Mouse (Mus musculus): Measurements from ENCODE around the gene Edn2.

The Edn2 gene

DNA sequence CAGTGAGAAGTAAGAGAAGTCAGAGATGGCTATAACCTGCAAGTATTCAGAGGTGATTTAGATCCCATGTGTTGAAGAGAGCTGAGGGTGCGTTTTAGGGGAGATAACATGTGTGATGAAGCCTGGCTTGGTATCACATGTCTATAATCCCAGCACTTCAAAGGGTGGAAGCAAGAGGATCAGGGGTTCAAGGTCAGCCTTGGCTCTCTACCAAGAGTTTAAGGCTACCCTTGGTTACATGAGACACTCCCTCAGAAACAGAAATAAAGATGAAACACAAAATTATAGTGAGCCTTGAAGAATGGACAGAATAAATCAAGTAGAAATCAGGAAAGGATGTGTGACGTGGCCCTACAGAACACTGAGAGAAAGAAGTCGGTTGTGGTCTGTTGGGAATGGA lies 7.3 kb upstream of the Edn2 start:
- no peak for DNase-seq (ENCODE audit: extremely low spot score, low read depth, low spot score)

DNA sequence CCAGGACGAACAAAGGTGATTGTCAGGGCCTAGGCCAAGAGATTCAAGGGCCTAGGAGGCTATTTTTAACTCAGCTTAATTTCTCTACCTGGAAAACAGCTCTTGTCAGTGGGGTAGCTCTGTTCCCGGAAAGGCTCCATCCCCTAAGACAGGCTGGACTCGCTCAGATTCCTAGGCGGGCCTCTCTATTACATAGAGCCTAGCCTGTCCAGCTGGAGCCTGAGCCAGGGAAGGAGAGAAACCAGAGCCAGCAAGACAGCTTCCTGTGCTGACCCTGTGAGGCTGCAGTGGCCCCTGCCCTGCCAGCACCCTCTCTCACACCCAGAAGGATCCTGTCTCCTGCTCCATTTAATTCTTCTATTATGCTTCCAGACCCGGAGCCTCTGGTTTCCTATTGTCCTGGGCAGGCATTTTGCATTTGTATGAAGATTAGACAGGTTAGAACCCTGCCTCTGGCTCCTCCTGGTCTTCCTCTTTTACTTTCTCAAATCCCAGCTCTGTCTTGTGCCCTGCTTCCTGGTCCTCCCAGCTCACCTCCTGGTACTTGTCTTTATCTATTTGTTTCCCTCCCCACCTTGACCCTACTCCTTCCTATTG lies 2.2 kb upstream of the Edn2 start:
- DNase-seq (ENCODE audit: extremely low spot score, low read depth, low spot score): no peak

DNA sequence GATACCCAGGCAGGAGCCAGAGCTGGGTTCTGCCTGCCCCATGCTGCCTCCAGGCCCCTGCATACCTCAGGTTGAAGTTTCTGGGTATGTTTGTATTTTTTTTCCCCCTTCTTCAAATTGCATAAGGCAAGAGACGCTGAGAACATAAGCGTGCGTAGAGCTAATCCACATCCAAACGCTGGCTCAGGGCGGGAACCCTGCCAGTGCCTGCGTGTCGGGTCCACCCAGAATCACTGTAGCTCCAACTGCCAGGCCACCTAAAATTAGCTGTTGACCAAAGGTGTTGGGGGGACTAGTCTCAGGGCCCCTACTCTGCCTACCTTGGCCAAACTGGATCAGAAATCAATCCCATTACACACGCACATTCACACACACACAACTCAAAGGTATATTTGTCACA lies 1.6 kb downstream of the Edn2 start:
- DNase-seq (ENCODE audit: extremely low spot score, low read depth, low spot score): no peak

DNA sequence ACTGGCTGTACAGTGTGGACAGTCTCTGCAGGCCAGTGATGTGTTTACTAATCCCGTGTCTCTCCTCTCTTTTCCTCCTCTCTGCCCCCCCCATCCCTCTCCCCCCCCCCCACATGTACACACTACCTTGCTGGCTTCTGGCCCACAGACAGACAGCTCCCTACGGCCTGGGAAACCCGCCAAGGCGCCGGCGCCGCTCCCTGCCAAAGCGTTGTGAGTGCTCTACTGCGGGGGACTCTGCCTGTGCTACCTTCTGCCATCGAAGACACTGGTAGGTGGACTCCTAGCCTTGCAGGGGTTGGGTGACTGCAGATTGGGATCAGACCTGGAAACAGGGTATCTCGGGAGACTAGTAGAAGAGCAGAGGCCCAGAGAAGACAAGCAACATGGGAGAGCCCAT lies 2.2 kb downstream of the Edn2 start:
- no peak for DNase-seq (ENCODE audit: extremely low spot score, low read depth, low spot score)

DNA sequence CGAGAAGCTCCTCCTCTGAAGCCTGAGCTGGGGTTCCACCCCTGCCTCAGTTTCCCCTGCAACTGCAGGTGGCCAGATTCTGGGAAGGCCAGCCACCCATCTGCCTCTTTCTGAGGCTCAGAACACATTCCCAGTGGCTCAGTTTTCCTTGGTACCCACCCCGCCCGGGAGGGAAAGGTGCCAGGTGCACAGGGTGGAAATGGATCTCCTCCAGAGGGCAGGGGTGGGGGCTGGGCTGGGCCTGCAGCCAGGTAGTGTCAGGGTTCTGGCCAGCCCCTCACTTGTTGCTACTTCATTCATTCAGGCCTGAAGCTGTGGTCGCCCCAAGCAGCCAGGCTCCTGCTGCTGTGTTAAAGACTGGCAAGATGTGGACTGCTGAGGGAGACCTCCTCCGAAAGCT lies 3.3 kb downstream of the Edn2 start:
- DNase-seq (ENCODE audit: extremely low spot score, low read depth, low spot score): no peak

DNA sequence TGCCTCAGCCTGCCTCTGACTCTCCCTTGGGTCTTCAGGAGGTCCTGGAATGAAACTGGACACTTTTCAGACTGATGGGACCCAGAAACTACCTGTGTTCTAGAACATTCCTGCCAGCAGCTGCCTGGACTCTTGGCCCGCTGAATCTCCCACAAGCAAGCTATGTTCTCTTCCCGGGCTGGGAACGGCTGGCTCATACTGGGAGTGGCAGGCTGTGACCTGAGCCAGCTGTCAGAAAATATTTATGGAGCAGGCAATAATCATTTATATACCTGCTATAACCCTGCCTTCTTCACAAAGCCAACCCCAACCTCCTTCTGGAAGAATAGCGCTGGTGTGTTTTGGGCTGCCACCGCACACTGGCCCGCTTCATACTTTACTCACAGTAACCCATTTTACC lies 6.8 kb downstream of the Edn2 start:
- no peak for DNase-seq (ENCODE audit: extremely low spot score, low read depth, low spot score)

DNA sequence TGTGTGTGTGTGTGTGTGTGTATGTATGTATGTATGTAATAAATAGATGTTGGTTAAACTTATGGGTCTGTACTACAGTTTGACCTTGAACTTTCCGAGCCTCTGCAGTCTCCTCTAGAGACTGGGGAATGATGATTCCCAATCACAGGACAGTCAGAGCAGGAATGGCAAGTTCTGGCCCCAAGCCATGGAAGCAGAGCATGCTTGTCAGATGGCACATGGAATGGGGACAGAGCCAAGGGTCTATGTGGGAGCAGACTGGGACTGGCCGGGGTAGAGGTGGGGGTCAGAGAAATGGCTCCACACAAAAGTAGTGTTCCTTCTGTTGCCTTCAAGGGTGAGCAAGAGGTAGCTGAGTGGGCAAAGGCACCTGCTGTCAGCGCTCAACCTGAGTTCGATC lies 7.3 kb downstream of the Edn2 start:
- no peak for DNase-seq (ENCODE audit: extremely low spot score, low read depth, low spot score)

DNA sequence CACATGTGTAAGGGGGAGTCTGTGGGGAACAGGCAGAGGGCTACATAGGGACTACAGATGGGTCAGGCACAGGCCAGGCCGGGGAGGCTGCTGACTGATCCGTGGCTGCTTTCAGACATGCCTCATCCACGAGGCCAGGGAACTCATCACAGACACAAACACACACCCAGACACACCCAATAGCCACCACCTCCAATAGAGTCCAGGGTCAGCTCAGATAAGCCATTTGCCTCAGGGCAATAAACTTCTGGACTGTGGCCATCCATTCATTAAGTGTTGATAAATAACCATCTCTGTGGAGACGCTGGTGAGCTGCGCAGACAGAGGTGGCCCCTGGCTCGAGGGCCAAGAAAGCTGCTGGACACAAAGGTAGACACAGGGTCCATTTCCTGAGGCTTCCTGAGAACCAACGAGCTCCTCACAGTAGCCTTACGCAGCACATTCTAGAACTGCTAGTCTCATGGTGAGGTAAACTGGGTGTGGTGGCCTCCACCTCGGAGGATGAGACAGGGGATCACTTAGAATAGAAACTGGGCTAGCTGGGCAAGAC lies 9.5 kb downstream of the Edn2 start:
- DNase-seq (ENCODE audit: extremely low spot score, low read depth, low spot score): no peak

DNA sequence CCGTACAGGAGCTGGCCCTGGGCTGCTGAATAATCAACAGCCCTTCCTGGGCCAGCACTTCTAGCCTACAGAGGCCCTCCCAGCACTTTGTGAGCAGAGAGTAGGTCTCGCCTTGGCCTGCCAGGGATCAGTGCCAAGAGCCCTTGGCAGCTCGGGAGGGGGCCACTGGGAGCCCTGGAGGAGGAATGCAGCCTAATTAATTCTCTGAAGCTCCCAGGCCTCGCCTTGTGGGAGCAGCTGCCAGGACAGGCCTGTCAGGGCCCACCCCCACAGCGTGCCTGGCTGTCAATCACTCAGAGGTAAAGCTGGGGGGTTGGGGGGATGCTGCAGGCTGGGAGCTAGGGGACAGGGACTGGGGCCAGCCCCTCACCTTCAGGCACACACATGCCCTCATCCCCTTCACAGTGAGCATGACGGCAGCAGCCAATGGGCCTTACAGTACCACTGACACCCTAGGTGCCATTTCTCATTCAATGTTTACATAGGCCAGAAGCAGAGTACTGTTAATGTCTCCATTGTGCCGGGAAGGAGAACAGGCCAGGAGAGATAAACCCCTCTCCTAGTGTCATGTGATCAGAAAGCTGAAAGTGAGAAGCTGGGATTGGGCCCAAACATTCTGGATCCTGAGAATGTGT lies 11.2 kb downstream of the Edn2 start:
- no peak for DNase-seq (ENCODE audit: extremely low spot score, low read depth, low spot score)

DNA sequence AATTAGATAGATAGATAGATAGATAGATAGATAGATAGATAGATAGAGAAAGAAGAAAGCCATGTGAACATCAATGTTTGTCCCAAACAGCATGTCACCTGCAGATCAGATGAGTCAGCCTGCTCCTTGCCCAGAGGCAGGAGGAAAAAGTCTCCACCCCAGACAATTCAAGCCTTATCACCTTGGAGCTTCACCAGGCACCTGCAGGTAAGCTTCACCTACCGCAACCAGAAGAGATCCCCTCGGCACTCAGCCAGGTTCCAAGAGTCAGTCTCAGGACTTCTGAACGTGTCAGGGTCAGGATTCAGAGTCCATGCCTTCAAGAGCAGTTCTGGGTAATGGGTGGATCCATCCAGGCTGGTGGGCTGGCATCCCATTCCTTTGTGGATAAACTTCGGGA lies 18.1 kb downstream of the Edn2 start:
- DNase-seq (ENCODE audit: extremely low spot score, low read depth, low spot score): no peak

DNA sequence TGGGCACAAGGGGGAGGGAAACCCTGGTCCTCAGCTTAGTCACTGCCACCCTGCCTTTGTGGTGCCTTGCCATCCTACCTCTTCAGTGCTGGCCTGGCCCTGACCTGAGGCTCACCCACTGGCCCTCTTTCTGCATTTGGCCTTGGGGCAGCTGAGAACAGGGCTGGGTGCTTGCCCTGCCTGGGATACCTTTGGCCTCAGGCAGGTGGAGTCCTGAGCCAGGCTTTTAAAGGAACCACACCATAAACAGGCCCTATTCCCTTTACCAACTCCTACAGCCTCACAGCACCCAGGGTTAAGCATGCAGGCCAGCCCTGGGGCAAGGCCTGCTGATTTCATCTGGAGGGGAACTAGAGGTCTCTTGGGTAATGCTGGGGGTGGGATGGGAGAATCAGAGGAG lies 19.5 kb downstream of the Edn2 start:
- DNase-seq (ENCODE audit: extremely low spot score, low read depth, low spot score): no peak

DNA sequence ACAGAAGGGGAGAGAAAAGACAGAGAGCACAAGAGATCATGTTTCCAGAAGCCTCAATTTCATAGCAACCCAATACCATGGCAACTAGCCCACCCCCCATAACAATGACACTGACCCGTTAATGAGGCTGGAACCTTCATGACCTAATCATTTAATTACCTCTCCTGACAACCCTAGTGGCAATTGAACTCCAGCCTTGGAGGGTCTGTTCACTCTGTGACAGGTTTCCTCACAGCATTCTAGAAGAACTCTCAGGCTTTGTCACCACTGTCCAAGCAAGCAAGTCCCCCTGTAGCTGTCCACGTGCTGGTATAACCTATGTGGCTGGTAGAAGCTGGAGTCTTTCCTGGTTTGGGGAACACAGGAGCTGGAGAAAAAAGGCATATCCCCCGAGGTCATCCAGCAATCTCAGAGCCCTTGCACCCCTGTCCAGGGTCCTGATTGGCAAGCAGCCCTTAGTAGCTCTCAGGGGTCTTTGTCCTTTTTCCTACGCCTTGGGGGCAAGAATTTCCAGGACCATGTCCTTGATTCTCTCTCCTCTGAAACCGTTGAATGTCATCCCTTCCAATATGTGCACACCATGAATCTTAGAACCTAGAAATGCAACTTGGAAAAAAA lies 23.5 kb downstream of the Edn2 start:
- DNase-seq (ENCODE audit: extremely low spot score, low read depth, low spot score): no peak

DNA sequence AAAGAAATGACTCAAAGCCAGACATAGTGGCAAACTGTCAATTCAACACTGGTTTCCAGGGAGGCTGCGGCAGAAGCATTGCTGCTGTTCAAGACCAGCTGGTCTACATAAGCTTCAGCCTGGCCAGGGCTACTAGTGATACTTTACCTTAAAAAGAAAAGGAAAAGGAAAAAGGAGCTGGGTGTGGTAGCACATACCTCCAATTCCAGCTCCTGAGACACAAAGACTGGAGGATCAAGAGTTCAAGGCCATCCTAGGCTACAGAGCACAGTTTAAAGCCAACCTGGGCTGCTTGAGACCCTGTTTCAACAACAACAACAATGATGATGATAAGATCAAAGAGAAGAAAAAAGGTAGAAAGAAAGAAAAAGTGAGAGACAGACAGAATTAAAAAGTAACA lies 25.4 kb downstream of the Edn2 start:
- no peak for DNase-seq (ENCODE audit: extremely low spot score, low read depth, low spot score)

DNA sequence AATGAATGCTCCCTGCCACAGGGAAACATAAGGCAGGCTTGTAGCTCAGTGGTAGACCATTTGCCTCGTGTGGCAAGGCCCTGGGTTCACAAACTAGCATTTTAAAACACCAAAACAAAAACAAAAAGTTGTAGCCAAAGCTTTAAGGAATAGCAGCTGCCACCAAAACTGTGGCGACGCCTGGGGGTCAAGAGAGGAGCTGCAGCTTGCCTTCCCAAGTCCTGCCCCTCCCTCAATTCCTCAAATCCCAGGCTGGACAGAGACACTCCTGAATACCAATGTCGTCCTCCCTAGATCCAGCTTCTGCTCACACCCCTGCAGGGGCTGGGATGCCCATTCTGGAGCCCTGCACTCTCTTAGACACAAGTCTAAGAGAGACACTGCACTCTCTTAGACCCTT lies 25.9 kb downstream of the Edn2 start:
- DNase-seq (ENCODE audit: extremely low spot score, low read depth, low spot score): no peak

DNA sequence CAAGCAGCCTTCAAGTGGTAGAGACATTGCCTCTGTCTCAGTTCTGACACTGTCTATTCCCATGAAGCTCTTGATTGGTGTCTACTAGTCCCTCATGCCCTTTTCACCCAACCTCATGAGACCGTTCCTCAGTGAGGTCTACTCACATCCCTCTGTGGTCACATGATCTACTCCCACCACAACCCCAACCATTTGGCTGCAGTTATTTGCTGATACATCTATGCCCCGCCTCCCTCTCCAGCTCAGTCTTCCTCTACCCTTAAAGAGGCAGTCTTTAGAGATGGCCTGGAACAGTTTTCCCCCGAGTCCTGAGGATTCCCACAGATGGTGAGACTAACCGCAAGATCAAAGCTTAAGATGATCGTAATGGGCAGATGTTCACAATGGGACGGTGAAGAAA lies 27.2 kb downstream of the Edn2 start:
- DNase-seq (ENCODE audit: extremely low spot score, low read depth, low spot score): no peak

DNA sequence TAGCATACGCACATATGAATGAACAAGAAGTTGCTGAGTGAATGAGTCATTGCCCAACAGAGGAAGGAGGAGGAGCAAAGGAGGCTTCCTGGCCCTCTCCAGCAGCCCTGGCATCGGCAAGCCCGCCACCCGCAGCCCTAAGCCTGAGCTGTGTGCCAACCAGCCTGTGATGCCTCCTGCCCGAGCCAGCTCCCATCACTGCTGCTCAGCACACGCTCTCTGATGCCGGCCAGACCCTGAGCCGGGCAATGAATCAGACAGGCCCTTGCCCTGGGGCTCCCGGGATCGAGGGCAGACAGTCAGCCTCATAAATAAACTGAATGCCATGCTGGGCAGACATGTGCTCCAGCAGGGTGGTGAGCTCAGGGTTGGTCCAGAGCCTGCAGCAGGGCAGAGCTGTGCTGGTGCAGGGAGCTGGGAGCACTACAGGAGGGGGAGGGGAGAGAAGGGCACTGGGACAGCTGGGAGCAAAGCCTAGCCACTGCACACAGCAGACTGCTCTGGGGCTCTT lies 27.7 kb downstream of the Edn2 start:
- no peak for DNase-seq (ENCODE audit: extremely low spot score, low read depth, low spot score)

DNA sequence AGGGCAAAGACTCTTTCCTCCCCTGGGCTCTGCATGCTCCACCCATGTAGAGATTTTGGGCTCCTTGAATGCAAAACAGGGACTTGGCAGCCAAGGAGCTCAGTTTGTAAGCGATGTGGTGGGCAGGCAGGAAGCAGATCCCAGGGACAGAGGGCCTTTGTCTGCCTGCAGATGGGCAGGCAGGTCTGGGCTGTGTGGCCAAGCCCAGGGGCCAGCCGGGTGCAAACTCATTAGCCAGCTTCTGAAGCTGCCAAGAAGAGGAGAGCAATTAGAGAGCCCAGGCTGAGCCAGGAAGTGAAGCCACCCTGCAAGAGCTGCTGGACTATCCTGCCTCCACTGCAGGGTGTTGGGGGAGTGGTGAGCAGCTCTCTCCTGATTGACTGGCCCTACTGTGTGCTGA lies 28.9 kb downstream of the Edn2 start:
- no peak for DNase-seq (ENCODE audit: extremely low spot score, low read depth, low spot score)

DNA sequence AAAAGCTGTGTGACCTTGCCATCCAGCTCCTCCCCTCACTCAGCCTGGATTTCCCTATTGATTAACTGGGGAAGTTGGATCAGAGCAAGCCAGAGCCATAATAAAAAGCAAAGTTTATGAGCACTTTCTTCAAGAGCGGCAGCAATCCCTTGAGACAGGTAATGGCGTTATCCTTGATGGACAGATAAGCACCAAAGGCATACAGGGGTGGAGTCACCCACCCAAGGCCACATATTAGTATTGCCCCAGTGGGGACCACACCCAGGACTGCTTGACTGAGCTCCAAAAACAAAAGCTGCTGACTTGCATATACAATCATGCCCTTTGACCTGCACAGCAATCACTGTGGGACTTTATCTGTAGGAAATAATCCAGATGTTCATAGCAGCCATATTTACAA lies 31.0 kb downstream of the Edn2 start:
- no peak for DNase-seq (ENCODE audit: extremely low spot score, low read depth, low spot score)

DNA sequence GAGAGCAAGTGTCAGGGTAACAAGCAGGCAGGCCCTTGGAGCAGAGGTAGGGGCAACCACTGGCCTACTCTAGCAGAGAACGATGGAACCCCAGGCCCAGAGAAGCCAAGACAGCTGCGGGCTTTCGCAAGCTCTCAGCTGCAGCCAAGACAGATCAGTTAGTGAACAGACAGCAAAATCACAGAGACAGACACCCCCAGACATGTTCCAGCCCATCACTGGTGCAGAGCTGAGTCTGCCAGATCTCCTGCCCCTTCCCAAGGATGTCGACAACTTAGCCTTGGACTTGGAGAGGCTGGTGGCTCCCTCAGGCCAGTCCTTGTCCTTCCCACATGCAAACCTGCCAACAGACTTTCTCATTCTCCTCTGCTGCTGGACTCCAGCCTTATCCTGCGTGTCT lies 33.0 kb downstream of the Edn2 start:
- no peak for DNase-seq (ENCODE audit: extremely low spot score, low read depth, low spot score)

DNA sequence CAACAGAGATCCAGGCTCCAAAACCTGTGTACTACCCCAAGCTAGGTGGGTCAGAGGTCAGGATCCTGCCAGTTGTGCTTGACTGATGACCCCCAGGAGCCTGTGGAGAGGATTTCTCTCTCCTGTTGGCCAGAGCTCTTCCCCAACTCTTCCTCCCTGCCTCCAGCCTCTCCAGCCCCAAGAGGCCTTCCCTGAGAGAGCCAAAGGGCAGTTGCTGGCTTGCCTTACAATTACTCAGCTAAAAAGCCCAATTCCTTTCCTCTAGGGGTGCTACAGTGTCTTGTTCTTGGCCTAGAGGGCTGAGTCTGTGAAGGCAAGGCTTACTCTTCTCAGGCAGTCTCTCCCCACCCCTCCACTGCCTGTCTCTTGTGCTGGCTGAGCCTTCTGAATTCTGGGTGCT lies 34.0 kb downstream of the Edn2 start:
- DNase-seq (ENCODE audit: extremely low spot score, low read depth, low spot score): no peak

DNA sequence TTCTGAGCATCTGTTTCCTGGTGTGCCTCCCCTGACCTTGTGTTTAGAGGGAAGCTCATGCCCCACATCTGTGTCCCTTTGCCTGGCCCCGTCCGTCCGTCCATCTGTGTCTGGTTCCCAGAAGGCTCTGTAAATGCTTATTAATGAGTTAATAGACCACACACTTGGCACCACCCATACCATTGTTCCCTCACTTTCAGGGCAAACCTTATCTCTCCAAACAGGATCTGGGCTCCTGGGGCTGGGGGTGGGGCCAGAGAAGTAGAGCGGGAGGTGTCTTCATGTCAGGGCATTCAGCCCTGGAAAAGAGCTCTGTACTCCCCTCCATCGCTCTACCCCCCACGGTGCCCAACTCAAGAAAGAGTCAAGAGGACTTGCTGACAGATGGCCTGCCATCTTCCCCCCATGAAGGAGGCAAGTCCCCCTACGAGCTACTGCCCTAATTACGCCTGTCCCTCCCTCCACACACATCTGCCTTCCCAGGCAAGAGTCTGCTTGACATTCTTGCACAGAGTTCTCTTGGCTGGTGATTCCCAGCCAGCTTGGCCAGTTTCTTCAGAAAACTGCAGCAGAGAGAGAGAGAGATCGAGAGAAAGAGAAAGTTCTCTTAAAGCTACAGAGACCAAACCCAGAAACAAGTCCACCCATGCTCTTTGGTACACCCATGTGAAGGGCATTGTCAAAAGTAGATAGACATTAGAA lies 38.3 kb downstream of the Edn2 start:
- no peak for DNase-seq (ENCODE audit: extremely low spot score, low read depth, low spot score)
